ENCODE assay signal across 24 mouse cellular contexts in genomic region chr2:167220736-167221135, GRCm38 (mm10). TPM values are rescaled to one million over a fixed set of nuclear protein-coding genes. Genes with fewer than 3 reads are reported as not detected.
"Had no signal": no experiment of that assay in that cellular context is flagged by ENCODE, and none has a peak within 500 bp of the region (broad histone marks: within the 10 kb centered on the region; RNA-seq: fewer than 3 reads in every experiment).

No protein-coding gene starts in this region.

- H3K9ac ChIP-seq: limb, embryonic 13.5 days; liver, embryonic 12.5 days; liver, embryonic 15.5 days; lung, embryonic 15.5 days; midbrain, embryonic 12.5 days; neural tube, embryonic 13.5 days; stomach, embryonic 15.5 days had no signal

- H3K27ac ChIP-seq: limb, embryonic 10.5 days; limb, embryonic 13.5 days; liver, embryonic 12.5 days; liver, embryonic 15.5 days; lung, embryonic 15.5 days; midbrain, embryonic 12.5 days; neural tube, embryonic 13.5 days; stomach, embryonic 15.5 days had no signal

- H3K4me3 ChIP-seq: limb, embryonic 10.5 days; limb, embryonic 13.5 days; liver, embryonic 12.5 days; liver, embryonic 15.5 days; lung, embryonic 15.5 days; midbrain, embryonic 12.5 days; myocyte; neural tube, embryonic 13.5 days; stomach, embryonic 15.5 days had no signal

- ATAC-seq: liver, embryonic 12.5 days; midbrain, embryonic 16.5 days had no signal

- H3K9me3 ChIP-seq: limb, embryonic 10.5 days; limb, embryonic 13.5 days; liver, embryonic 12.5 days; liver, embryonic 15.5 days; lung, embryonic 15.5 days; midbrain, embryonic 12.5 days; neural tube, embryonic 13.5 days; stomach, embryonic 15.5 days had no signal

- H3K36me3 ChIP-seq: liver, embryonic 12.5 days; liver, embryonic 15.5 days; lung, embryonic 15.5 days; midbrain, embryonic 12.5 days; neural tube, embryonic 13.5 days; stomach, embryonic 15.5 days had no signal

- H3K4me1 ChIP-seq: limb, embryonic 10.5 days; liver, embryonic 12.5 days; liver, embryonic 15.5 days; lung, embryonic 15.5 days; midbrain, embryonic 12.5 days; neural tube, embryonic 13.5 days; stomach, embryonic 15.5 days had no signal

- H3K4me2 ChIP-seq: limb, embryonic 13.5 days; liver, embryonic 12.5 days; liver, embryonic 15.5 days; lung, embryonic 15.5 days; midbrain, embryonic 12.5 days; neural tube, embryonic 13.5 days; stomach, embryonic 15.5 days had no signal

- H3K27me3 ChIP-seq: limb, embryonic 13.5 days; liver, embryonic 12.5 days; lung, embryonic 15.5 days; midbrain, embryonic 12.5 days; neural tube, embryonic 13.5 days; stomach, embryonic 15.5 days had no signal

- DNase-seq: kidney, adult 11 months; kidney, adult 9 months; kidney, postnatal 36 days; liver; lung, adult 18-20 months; lung, postnatal 10 days; lung, postnatal 36 days; retina, postnatal 1 day; right cerebral cortex, postnatal 25 days; spleen, adult 18-20 months; thymus, postnatal 25 days had no signal

RNA-seq across cellular contexts. Expression of gene Ptgis, which starts 19.7 kb away (rescaled TPM):
- total RNA-seq: megakaryocyte-erythroid progenitor cell, adult 5-6 weeks; monocyte, adult 5-6 weeks; neutrophil, adult 5-6 weeks had no signal
